Mouse (Mus musculus) kidney, postnatal 0 days (tissue): Measurements from ENCODE around the gene Rgs1. TPM values are rescaled to one million over a fixed set of nuclear protein-coding genes. Genes with fewer than 3 reads are reported as not detected.

ENCODE experiments used
- ATAC-seq: fragments of 200-750 bp; cut with Nextera tagmentation; replicated peaks from 2 replicates; pipeline ENCODE4 v1.8.0; 2017; ENCODE audit warnings: low read depth, moderate number of reproducible peaks, moderate TSS enrichment, moderate library complexity; ENCODE audit not compliant: low FRiP score
- DNase-seq: peaks from one replicate; pipeline ENCODE4 v3.0.0-alpha.2; 2016; ENCODE audit warnings: low spot score
- H3K27ac ChIP-seq: fragments of 300-500 bp; sonication (generic); 2 replicates; pipeline ENCODE4 v1.5.1; 2014; ENCODE audit warnings: mild to moderate bottlenecking
- H3K27me3 ChIP-seq: fragments of 300-500 bp; sonication (generic); 2 replicates; pipeline ENCODE4 v1.6.1; 2014; ENCODE audit warnings: low read length, mixed read lengths; ENCODE audit not compliant: insufficient read depth
- H3K36me3 ChIP-seq: fragments of 300-500 bp; sonication (generic); 2 replicates; pipeline ENCODE4 v1.6.1; 2014; ENCODE audit warnings: low read length, mixed read lengths; ENCODE audit not compliant: insufficient read depth
- H3K4me1 ChIP-seq: fragments of 300-500 bp; sonication (generic); replicated peaks from 2 replicates; pipeline ENCODE4 v1.6.1; 2014; ENCODE audit warnings: antibody characterized with exemption, low read length, mixed read lengths; ENCODE audit not compliant: insufficient read depth
- H3K4me2 ChIP-seq: fragments of 300-500 bp; sonication (generic); 2 replicates; pipeline ENCODE4 v1.6.1; 2014; ENCODE audit warnings: mild to moderate bottlenecking, low read length, moderate library complexity, mixed read lengths
- H3K4me3 ChIP-seq: fragments of 300-500 bp; sonication (generic); replicated peaks from 2 replicates; pipeline ENCODE4 v1.5.1; 2014; ENCODE audit warnings: low read depth, low read length
- H3K9ac ChIP-seq: fragments of 300-500 bp; sonication (generic); 2 replicates; pipeline ENCODE4 v1.6.1; 2014; ENCODE audit warnings: low read depth, low read length
- H3K9me3 ChIP-seq: fragments of 300-500 bp; sonication (generic); replicated peaks from 2 replicates; pipeline ENCODE4 v1.6.1; 2016; ENCODE audit warnings: low read length, inconsistent platforms, mixed read lengths
- CTCF ChIP-seq: IDR thresholded peaks from 2 replicates; pipeline ENCODE4 v1.5.1; 2016; ENCODE audit warnings: antibody characterized with exemption, low read depth, mild to moderate bottlenecking, moderate library complexity
- WGBS: fragments of 180-500 bp; shearing (Covaris S2); extraction: QIAGEN DNeasy Blood & Tissue Kit; methylation state at CpG from one replicate; pipeline ENCODE4 v1.1.7; 2014; 5-methylcytosine and 5-hydroxymethylcytosine counted together
- polyA plus RNA-seq: library from polyadenylated mRNA; unstranded; fragments of >200 nt; fragmentation: Nextera tagmentation; extraction: Ambion mirVana; gene quantifications from 2 replicates; pipeline ENCODE4 v1.2.1, GENCODE M21; 2015

Gene Rgs1
- polyA plus RNA-seq, 1 experiment from 2014 or later, result 0.25 TPM

DNA sequence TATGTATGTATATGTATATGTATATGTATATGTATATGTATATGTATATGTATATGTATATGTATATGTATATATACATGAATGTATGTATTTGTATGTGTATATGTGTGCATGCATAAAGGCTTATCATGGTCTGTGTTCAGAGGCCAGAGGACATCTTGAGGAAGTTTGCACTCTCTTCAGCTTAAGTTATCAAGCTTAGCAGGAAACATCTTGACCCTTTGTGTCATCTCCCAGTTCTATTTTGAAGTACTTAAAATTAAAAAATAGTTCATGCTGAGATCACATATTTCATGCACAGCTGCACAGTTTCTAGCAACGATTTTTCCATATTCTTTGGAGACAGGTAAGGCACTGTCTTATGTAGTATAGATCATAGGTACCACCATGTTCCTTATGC is 49.5 kb downstream of the Rgs1 start:
- no peaks in the 10 kb centered on the region for H3K9me3 ChIP-seq
- H3K36me3 ChIP-seq, result no peaks in the 10 kb centered on the region
- TF ChIP-seq CTCF, result no peak
- no peak for ATAC-seq
- H3K9ac ChIP-seq, result no peak overlapping the region
- no peaks in the 10 kb centered on the region for H3K4me1 ChIP-seq
- H3K4me2 ChIP-seq, result no peak overlapping the region
- no peak for DNase-seq
- no peaks in the 10 kb centered on the region for H3K27me3 ChIP-seq
- H3K27ac ChIP-seq, result no peak overlapping the region
- H3K4me3 ChIP-seq, result no peak overlapping the region
- WGBS, result 78% methylated on average over 1 of the region's 1 CpGs

GRCm38 (mm10) chr1:144197684-144198083 is 51.4 kb downstream of the Rgs1 start:
- WGBS, result 26% methylated on average over 3 of the region's 3 CpGs
- H3K27ac ChIP-seq, result no peak overlapping the region
- H3K9ac ChIP-seq, result no peak overlapping the region
- ATAC-seq, result 0 out of 2 replicates have a peak, but pooled peaks have one; percentile 46
- H3K9me3 ChIP-seq, result no peaks in the 10 kb centered on the region
- no peaks in the 10 kb centered on the region for H3K36me3 ChIP-seq
- no peak overlapping the region for H3K4me3 ChIP-seq
- peak; percentile 66 for DNase-seq
- peak; percentile 81 for TF ChIP-seq CTCF
- H3K27me3 ChIP-seq, result no peaks in the 10 kb centered on the region
- H3K4me2 ChIP-seq, result no peak overlapping the region
- no peaks in the 10 kb centered on the region for H3K4me1 ChIP-seq

Other genes starting within 250 kb of the Rgs1 start
- gene Rgs2, start 245.1 kb downstream of the Rgs1 start, polyA plus RNA-seq, result 37.4 and 40.6 TPM in 2 replicates
- not detected in 2 replicates for gene Rgs13, start 71.9 kb downstream of the Rgs1 start, polyA plus RNA-seq